Mouse (Mus musculus) hindlimb bud, embryonic 11.5 days (tissue): ENCODE measurements around the gene Pim3.
"Not testable (repeated sequence)": the region's sequence is repeated elsewhere in the genome, so short reads cannot be mapped to it uniquely, and the experiment has no call there.

ENCODE experiments used
- DNase-seq: peaks from one replicate; pipeline ENCODE4 v3.0.0-alpha.2; 2012; ENCODE audit warnings: low read depth, low spot score; ENCODE audit errors: extremely low spot score

Pim3 gene

DNA sequence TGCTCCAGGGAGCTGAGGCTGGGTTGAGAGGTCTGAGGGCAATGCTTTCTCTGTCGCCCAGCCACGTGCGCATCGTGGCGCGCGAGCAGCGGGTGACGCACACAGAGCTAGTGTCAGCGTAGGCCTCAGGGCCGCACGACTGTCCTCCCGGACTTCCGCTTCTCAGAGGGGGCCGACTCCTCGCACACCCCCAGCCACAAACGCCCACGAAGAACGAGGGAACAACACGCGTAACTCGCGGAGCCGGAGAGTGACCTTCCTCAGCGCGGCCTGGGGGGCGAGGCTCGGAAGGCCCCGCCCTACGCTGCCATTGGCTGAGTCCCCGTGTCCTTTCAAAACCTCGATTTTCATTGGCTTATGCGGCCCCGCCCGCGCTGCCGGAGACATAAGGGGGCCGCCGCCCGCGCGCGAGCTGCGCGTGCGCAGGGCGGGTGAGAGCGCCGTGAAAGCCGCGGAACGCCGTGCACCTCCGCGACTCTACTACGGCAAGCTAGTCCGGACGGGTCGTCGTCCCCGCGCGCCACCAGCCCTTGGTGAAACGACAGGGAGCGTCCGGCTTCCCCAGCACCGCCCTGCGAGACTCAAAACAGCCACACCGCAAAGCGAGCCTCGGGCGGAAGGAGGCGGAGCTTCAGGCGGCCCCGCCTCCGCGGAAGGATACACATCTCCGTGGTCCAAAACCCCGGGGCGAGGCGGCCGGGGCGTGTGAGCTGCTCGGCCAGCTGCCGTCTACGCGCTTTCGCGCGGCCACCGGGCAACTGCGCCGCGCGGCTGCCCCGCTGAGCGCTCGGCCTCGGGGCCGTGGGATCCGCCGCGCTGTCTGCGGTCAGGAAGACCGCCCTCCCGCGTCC, at the start of gene Pim3:
Gene Pim3, plus strand, starts transcription at position 415 of the 851 bp plus-strand sequence.
- peak; percentile 81 for DNase-seq

DNA sequence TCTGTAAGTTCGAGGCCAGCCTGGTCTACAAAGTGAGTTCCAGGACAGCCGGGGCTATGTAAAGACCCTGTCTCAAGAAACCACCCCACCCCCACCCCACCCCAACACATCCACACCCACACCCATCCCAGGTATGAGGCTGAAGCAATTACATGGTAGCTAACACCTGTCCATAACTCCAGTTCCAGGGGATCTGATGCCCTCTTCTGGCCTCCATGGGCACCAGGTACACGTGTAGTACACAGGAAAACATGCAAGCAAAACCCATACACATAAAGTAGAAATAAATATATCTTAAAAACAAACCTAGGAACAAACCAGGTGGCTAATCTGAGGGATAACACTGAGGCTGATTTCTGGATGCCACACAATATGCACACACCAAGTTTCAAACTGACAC, 48.7 kb upstream of the Pim3 start:
- no peak for DNase-seq

DNA sequence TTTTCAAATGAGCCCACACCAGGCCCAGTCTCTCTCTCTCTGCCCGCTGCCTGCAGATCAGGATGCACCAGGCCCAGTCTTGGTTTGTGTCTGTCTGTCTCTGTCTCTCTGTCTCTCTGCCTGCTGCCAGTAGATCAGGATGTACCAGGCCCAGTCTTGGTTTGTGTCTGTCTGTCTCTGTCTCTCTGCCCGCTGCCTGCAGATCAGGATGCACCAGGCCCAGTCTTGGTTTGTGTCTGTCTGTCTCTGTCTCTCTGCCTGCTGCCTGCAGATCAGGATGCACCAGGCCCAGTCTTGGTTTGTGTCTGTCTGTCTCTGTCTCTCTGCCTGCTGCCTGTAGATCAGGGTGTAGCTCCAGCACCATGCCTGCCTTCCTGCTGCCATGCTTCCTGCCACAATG, 48.1 kb upstream of the Pim3 start:
- not testable (repeated sequence) for DNase-seq

DNA sequence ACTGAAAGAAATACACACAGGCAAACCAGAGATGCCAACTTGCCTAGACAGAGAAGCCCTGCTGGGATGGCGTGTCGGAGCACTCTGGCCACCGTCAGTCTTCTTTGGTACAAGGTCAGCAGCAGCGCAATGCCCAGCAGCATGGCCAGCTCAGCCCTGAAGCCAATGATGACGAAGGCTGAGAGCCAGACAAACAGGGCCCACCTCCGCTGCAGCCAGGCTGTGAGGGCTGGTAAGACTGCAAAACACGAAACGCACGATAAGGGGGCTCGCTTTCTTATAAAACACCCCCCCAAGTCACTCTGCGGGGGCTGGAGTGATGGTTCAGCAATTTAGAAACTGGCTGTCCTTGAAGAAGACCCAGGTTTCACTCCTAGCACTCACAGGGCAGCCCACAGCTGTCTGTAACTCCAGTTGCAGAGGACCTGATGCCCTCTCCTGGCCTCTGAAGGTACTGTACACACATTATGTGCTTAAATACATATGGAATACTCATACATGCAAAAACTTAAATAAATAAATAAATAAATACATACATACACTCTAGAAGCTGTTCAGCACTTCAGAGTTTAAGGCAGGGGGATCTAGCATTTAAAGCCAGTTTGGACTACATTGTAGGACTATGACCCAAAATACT, 47.5 kb upstream of the Pim3 start:
- DNase-seq, result no peak

- no peak for DNase-seq
Observed at GRCm38 (mm10) chr15:88815196-88815700, 46.7 kb upstream of the Pim3 start.

DNA sequence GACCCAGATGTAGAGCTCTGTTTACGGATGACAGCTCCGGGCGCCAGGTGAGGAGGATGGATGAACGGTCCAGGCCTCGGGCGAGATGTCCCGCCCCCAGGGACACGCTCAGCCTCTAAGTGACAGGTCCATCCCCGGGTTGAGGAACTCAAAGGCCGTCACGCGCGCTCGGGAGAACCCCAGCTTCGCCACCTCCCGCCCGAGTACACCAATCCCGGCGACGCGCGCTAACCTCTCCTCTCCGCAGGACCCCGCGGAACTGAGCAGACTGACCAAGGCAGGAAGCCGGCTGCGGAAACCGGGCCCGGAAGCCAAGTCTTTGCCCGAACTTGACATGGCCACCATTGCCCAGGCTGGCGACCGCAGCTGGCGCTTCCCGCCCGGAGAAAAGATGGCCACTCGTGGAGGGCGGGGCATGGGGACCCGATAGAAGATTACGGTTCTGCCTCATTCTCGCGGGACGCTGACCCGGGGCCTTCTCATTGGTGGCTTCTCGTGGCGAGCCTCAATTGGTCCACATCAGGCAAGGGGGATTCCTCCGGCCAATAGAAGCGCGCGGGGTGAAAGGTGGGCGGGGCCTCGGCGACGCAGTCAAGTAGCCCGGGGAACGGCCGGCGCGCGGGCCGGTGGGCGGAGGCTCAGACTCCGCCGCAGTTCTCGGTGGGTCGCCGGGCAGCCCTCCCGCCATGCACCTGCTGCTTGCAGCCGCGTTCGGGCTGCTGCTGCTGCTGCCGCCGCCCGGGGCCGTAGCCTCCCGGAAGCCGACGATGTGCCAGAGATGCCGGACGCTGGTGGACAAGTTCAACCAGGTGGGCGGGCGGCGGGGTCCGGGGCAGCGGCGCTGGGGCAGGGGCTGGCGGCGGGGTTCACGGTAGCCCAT, 42.7 kb upstream of the Pim3 start, which contains the start of the genes Alg12 and Creld2:
Gene Alg12, minus strand, starts transcription at position 293 of the 880 bp plus-strand sequence.
Gene Creld2, plus strand, starts transcription at position 621 of the 880 bp plus-strand sequence.
- peak; percentile 92 for DNase-seq

DNA sequence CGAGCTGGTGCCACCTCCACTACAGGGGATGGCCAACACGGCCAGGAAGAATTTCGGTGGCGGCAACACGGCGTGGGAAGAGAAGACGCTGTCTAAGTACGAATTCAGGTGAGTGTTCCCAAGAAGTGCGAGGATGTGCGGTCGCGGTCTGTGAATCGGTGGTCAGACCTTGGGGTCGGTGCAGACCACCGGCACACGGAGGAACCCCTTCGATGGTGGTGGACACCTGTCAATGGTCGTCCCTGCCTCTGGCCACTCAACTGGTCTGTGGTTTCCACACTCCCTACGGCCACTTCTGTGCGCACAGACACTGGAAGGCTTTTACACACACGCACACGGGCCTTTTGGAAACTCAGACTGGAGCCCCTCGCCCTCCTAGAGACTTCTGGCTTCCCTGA, 42.1 kb upstream of the Pim3 start:
- no peak for DNase-seq

- DNase-seq, result no peak
Observed at GRCm38 (mm10) chr15:88821403-88821802, 40.6 kb upstream of the Pim3 start.

GRCm38 (mm10) chr15:88822513-88822912, 39.5 kb upstream of the Pim3 start:
- no peak for DNase-seq

GRCm38 (mm10) chr15:88823376-88823775, 38.6 kb upstream of the Pim3 start:
- DNase-seq, result no peak

DNA sequence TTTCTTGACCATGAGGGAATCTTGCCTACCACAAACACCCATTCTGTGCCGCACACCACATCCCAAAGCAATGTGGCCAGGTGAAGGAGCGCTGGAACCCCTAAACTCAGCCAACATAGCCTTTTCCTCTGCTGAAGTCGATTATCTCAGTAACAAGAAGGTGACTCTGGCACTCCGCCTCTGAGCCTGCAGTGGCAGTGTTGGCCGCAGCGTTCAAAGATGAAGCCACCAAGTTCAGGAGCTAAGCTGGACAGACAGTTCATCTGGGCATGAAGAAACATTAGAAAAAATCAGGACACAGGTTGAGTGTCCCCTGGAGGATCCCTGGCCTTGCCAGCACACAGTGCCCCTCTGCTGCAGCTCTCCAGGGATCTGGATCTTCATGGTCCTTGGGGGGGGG, 34.5 kb upstream of the Pim3 start:
- no peak for DNase-seq

DNA sequence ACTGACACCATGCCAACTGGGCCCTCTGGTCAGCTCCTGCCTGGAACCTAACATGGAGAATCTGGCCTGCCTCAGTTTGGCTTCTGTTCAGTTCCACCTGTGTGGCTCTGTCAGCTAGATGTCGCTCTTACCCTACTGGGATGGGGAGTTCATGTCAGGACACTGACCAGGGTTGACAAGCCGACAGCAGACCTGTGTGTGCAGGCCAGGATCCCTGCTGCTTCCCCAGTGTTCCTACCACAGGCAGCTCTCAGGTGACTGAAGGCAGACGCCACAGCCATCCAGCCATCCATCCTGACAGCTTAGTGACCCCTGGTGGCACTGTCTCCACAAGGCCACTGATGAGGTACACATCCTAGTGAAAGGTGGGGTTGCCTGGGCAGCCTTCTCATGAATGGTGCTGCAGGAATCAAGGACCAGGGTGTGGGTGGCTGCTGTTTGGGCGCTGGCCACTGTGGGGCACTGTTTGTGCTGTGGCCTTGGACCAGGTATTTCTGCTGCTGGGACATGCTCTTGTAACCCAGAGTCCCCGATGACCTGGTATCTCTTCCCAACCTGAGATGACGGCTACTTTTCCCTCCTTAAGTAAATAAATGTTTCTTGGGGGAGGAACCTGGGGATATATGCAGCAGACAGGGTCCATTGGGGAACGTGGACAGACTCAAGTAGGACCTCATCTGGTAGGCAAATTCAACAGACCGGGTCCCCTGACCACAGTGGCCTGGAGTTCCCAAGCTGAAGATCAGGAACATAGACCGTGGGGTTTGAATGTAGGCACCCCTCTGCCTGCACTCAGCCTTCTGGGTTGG, 33.8 kb upstream of the Pim3 start:
- peak; percentile 22 for DNase-seq

GRCm38 (mm10) chr15:88828800-88829705, 32.9 kb upstream of the Pim3 start:
- peak; percentile 70 for DNase-seq

- no peak for DNase-seq
Observed at GRCm38 (mm10) chr15:88829791-88830440, 32.1 kb upstream of the Pim3 start.

GRCm38 (mm10) chr15:88830696-88831095, 31.3 kb upstream of the Pim3 start:
- DNase-seq, result no peak

DNA sequence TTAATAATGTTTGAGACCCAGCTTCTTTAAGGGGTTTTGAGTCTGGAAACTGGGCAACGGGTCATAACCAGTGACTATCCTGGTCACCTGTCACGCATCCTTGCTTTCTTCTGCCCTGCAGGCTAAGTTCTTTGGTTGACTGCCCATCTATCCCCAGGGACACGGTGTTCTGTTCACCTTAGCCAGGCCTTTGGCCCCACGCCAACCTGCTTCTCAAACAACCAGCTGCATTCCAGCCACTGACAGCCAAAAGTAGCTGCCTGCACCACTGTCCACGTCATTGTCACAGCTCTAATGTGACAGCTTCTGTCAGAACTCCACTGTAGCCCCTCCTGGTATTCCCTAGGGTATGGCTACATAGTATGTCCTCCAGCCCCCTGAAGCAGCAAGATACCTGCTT, 30.5 kb upstream of the Pim3 start:
- DNase-seq, result no peak

- no peak for DNase-seq
Observed at GRCm38 (mm10) chr15:88832536-88832935, 29.4 kb upstream of the Pim3 start.

- DNase-seq, result no peak
Observed at GRCm38 (mm10) chr15:88836031-88836430, 26.0 kb upstream of the Pim3 start.

DNA sequence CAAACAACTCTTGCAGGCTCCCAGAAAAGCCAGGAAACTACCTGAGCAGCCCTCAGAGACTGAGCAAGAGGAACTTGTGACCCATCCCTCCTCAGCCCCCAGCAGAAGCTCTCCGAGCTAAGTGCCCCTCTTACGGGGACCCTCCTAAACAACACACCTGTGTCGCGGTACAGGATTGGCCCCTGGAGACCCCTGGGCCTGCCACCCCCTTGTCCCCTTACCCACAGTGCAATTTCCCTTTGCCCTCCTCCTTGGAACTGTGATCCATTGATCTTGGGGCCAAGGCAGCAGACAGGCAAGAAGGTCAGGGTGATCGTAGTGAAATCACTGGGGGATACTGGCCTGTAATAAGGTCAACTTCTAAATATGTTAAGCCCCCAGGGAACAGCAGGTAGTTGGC, 25.4 kb upstream of the Pim3 start:
- DNase-seq, result no peak
